Mouse (Mus musculus) embryonic facial prominence, embryonic 15.5 days (tissue): ENCODE data around the gene Acox1. TPM values are rescaled to one million over a fixed set of nuclear protein-coding genes. Genes with fewer than 3 reads are reported as not detected.
A peak's percentile ranks its signal among the peaks of the same experiment; 100 is the strongest.

Source experiments
- ATAC-seq: fragments of 200-750 bp; cut with Nextera tagmentation; 2 replicates; pipeline ENCODE4 v1.8.0; 2017; ENCODE audit warnings: low read depth, moderate TSS enrichment; ENCODE audit not compliant: insufficient number of reproducible peaks, low FRiP score, low TSS enrichment
- H3K27ac ChIP-seq: fragments of 300-500 bp; sonication (generic); replicated peaks from 2 replicates; pipeline ENCODE4 v1.5.1; 2015; ENCODE audit warnings: mild to moderate bottlenecking, inconsistent platforms
- H3K27me3 ChIP-seq: fragments of 300-500 bp; sonication (generic); 2 replicates; pipeline ENCODE4 v1.6.1; 2015; ENCODE audit warnings: inconsistent platforms
- H3K36me3 ChIP-seq: fragments of 300-500 bp; sonication (generic); 2 replicates; pipeline ENCODE4 v1.6.1; 2015; ENCODE audit warnings: mild to moderate bottlenecking, inconsistent platforms
- H3K4me1 ChIP-seq: fragments of 300-500 bp; sonication (generic); 2 replicates; pipeline ENCODE4 v1.6.1; 2015; ENCODE audit warnings: inconsistent platforms
- H3K4me2 ChIP-seq: fragments of 300-500 bp; sonication (generic); replicated peaks from 2 replicates; pipeline ENCODE4 v1.6.1; 2015; ENCODE audit warnings: mild to moderate bottlenecking, inconsistent platforms
- H3K4me3 ChIP-seq: fragments of 300-500 bp; sonication (generic); replicated peaks from 2 replicates; pipeline ENCODE4 v1.5.1; 2015; ENCODE audit warnings: mild to moderate bottlenecking, inconsistent platforms
- H3K9ac ChIP-seq: fragments of 300-500 bp; sonication (generic); 2 replicates; pipeline ENCODE4 v1.6.1; 2015; ENCODE audit warnings: inconsistent platforms
- H3K9me3 ChIP-seq: fragments of 300-500 bp; sonication (generic); replicated peaks from 2 replicates; pipeline ENCODE4 v1.6.1; 2016; ENCODE audit warnings: inconsistent platforms
- WGBS: fragments of 180-500 bp; shearing (Covaris S2); methylation state at CpG from one replicate; pipeline ENCODE4 v1.1.7; 2015; 5-methylcytosine and 5-hydroxymethylcytosine counted together
- polyA plus RNA-seq: library from polyadenylated mRNA; unstranded; fragments of >200 nt; fragmentation: Nextera tagmentation; extraction: Ambion mirVana; gene quantifications from 2 replicates; pipeline ENCODE4 v1.2.1, GENCODE M21; 2015

Gene Acox1
- polyA plus RNA-seq, 1 experiment from 2014 or later: 29.1 TPM

GRCm38 (mm10) chr11:116127986-116128385, 70.9 kb downstream of the Acox1 start:
- Histone ChIP-seq H3K4me3 (no peak overlapping the region), H3K9ac (no peak overlapping the region)

GRCm38 (mm10) chr11:116127156-116127980, 71.5 kb downstream of the Acox1 start, which contains the start of gene Trim47:
Trim47 (minus strand) TSS chr11:116127210.
- ATAC-seq: peak; percentile 39; the same call in 1 of the 2 replicates
- peak within 1 kb of the TSS; percentile 22 for H3K4me3 ChIP-seq
- WGBS: 24% methylated on average over 23 of the region's 23 CpGs

More at GRCm38 (mm10) chr11:116127986-116128385, 70.9 kb downstream of the Acox1 start:
- Histone ChIP-seq H3K4me1 (peaks cover 50% of the 10 kb centered on the region), H3K9me3 (no peaks in the 10 kb centered on the region), H3K27ac (peak overlapping the region; percentile 39; the same call in 1 of the 2 replicates), H3K36me3 (peaks cover 25% of the 10 kb centered on the region), H3K4me2 (no peak overlapping the region), H3K27me3 (no peaks in the 10 kb centered on the region)
- WGBS: 73% methylated on average over 9 of the region's 9 CpGs
- no peak for ATAC-seq

GRCm38 (mm10) chr11:116126261-116126660, 72.6 kb downstream of the Acox1 start:
- H3K27me3 ChIP-seq: no peaks in the 10 kb centered on the region
- WGBS: 95% methylated on average over 15 of the region's 15 CpGs
- peaks cover 28% of the 10 kb centered on the region for H3K36me3 ChIP-seq
- no peak overlapping the region for H3K4me2 ChIP-seq
- no peak overlapping the region for H3K4me3 ChIP-seq
- H3K9me3 ChIP-seq: no peaks in the 10 kb centered on the region
- no peak for ATAC-seq
- H3K27ac ChIP-seq: no peak overlapping the region
- H3K9ac ChIP-seq: no peak overlapping the region
- H3K4me1 ChIP-seq: peaks cover 35% of the 10 kb centered on the region

More at GRCm38 (mm10) chr11:116127156-116127980, 71.5 kb downstream of the Acox1 start, which contains the start of gene Trim47:
- Histone ChIP-seq H3K27me3 (no peaks in the 10 kb centered on the region), H3K4me1 (peaks cover 43% of the 10 kb centered on the region), H3K4me2 (peak within 1 kb of the TSS; percentile 43), H3K27ac (peak within 1 kb of the TSS; percentile 39), H3K9ac (no peak within 1 kb of the TSS), H3K36me3 (peaks cover 27% of the 10 kb centered on the region), H3K9me3 (no peaks in the 10 kb centered on the region)

Other genes with a start within 250 kb of the Acox1 start
- gene Itgb4, start 224.3 kb downstream of the Acox1 start, polyA plus RNA-seq: 21.1 and 21.5 TPM in 2 replicates
- 173 and 176 TPM in 2 replicates for gene Galk1, start 186.3 kb downstream of the Acox1 start, polyA plus RNA-seq
- gene H3f3b, start 171.1 kb downstream of the Acox1 start, polyA plus RNA-seq: 1,738 and 1,786 TPM in 2 replicates
- 36.8 and 42.2 TPM in 2 replicates for gene Unk, start 168.7 kb downstream of the Acox1 start, polyA plus RNA-seq
- 4.3 and 4.8 TPM in 2 replicates for gene Unc13d, start 121.1 kb downstream of the Acox1 start, polyA plus RNA-seq
- 68.6 and 90.8 TPM in 2 replicates for gene Wbp2, start 112.0 kb downstream of the Acox1 start, polyA plus RNA-seq
- gene Trim47, start 71.8 kb downstream of the Acox1 start, polyA plus RNA-seq: 25.1 and 27.6 TPM in 2 replicates
- 5.2 and 6.1 TPM in 2 replicates for gene Trim65, start 67.9 kb downstream of the Acox1 start, polyA plus RNA-seq
- gene Mrpl38, start 60.2 kb downstream of the Acox1 start, polyA plus RNA-seq: 86.9 and 93.7 TPM in 2 replicates
- 36.9 and 44.9 TPM in 2 replicates for gene Fbf1, start 30.9 kb downstream of the Acox1 start, polyA plus RNA-seq
- 81.0 and 86.7 TPM in 2 replicates for gene Ten1, start 190 bp downstream of the Acox1 start, polyA plus RNA-seq
- gene Evpl, start 39.0 kb upstream of the Acox1 start, polyA plus RNA-seq: 28.1 and 28.5 TPM in 2 replicates
- 101 and 103 TPM in 2 replicates for gene Srp68, start 75.2 kb upstream of the Acox1 start, polyA plus RNA-seq
- gene Galr2, start 81.9 kb upstream of the Acox1 start, polyA plus RNA-seq: 0.27 and 0.47 TPM in 2 replicates
- gene Exoc7, start 108.2 kb upstream of the Acox1 start, polyA plus RNA-seq: 67.5 and 68.8 TPM in 2 replicates
- gene Foxj1, start 136.4 kb upstream of the Acox1 start, polyA plus RNA-seq: 30.6 and 69.8 TPM in 2 replicates
- 15.7 and 17.0 TPM in 2 replicates for gene Rnf157, start 214.0 kb upstream of the Acox1 start, polyA plus RNA-seq
- gene Ubald2, start 235.0 kb upstream of the Acox1 start, polyA plus RNA-seq: 33.3 and 39.6 TPM in 2 replicates